Mouse (Mus musculus): Measurements from ENCODE around the gene Nr2e1. TPM values are rescaled to one million over a fixed set of nuclear protein-coding genes. Genes with fewer than 3 reads are reported as not detected.

Gene Nr2e1
- total and polyA plus RNA-seq, 2 experiments from 2014 or later = not detected

- H3K9ac ChIP-seq (replicated peaks; ENCODE audit: low read depth, low read length) = no peak overlapping the region
- ATAC-seq (ENCODE audit: insufficient read depth, low read depth) (no peak), DNase-seq (ENCODE audit: low spot score) (no peak)
- H3K4me2 ChIP-seq (ENCODE audit: low read depth, low read length) = no peak overlapping the region
- H3K27ac ChIP-seq (ENCODE audit: low read depth) = no peak overlapping the region
- H3K27me3 ChIP-seq (ENCODE audit: control insufficient read depth, insufficient read depth, low read length) = peaks cover 97% of the 10 kb centered on the region
- no peaks in the 10 kb centered on the region for H3K4me1 ChIP-seq (ENCODE audit: control insufficient read depth, insufficient read depth)
- no peak overlapping the region for H3K4me3 ChIP-seq (ENCODE audit: low read depth, low read length)
- TF ChIP-seq CTCF (IDR thresholded peaks at IDR 0.05; ENCODE audit: low read depth) = no peak
- TF ChIP-seq EP300 (IDR thresholded peaks at IDR 0.05; ENCODE audit: low read depth) = no peak
- no peaks in the 10 kb centered on the region for H3K9me3 ChIP-seq (replicated peaks; ENCODE audit: control insufficient read depth, low read length)
- H3K36me3 ChIP-seq (replicated peaks; ENCODE audit: control insufficient read depth, insufficient read depth, low read length) = no peaks in the 10 kb centered on the region
- 2% methylated on average over 20 of the region's 20 CpGs for WGBS
Observed at GRCm38 (mm10) chr10:42572567-42572966, 10.9 kb downstream of the Nr2e1 start.

GRCm38 (mm10) chr10:42562272-42562671 is 21.2 kb downstream of the Nr2e1 start:
- no peaks in the 10 kb centered on the region for H3K36me3 ChIP-seq (replicated peaks; ENCODE audit: control insufficient read depth, insufficient read depth, low read length)
- DNase-seq (ENCODE audit: low spot score) (peak; percentile 39), ATAC-seq (ENCODE audit: insufficient read depth, low read depth) (peak; percentile 63; the same call in 1 of the 2 replicates)
- 2% methylated on average over 12 of the region's 12 CpGs for WGBS
- TF ChIP-seq CTCF (IDR thresholded peaks at IDR 0.05; ENCODE audit: low read depth) (no peak), EP300 (IDR thresholded peaks at IDR 0.05; ENCODE audit: low read depth) (no peak)
- H3K9ac ChIP-seq (replicated peaks; ENCODE audit: low read depth, low read length) = no peak overlapping the region
- no peak overlapping the region for H3K27ac ChIP-seq (ENCODE audit: low read depth)
- H3K4me2 ChIP-seq (ENCODE audit: low read depth, low read length) = no peak overlapping the region
- peaks cover 53% of the 10 kb centered on the region for H3K27me3 ChIP-seq (ENCODE audit: control insufficient read depth, insufficient read depth, low read length)
- H3K9me3 ChIP-seq (replicated peaks; ENCODE audit: control insufficient read depth, low read length) = no peaks in the 10 kb centered on the region
- no peak overlapping the region for H3K4me3 ChIP-seq (ENCODE audit: low read depth, low read length)
- H3K4me1 ChIP-seq (ENCODE audit: control insufficient read depth, insufficient read depth) = no peaks in the 10 kb centered on the region

GRCm38 (mm10) chr10:42559581-42560200 is 23.7 kb downstream of the Nr2e1 start:
- Histone ChIP-seq H3K4me3 (ENCODE audit: low read depth, low read length) (no peak overlapping the region), H3K4me2 (ENCODE audit: low read depth, low read length) (no peak overlapping the region), H3K9ac (replicated peaks; ENCODE audit: low read depth, low read length) (no peak overlapping the region), H3K27me3 (ENCODE audit: control insufficient read depth, insufficient read depth, low read length) (peaks cover 32% of the 10 kb centered on the region), H3K27ac (ENCODE audit: low read depth) (no peak overlapping the region), H3K36me3 (replicated peaks; ENCODE audit: control insufficient read depth, insufficient read depth, low read length) (no peaks in the 10 kb centered on the region), H3K9me3 (replicated peaks; ENCODE audit: control insufficient read depth, low read length) (no peaks in the 10 kb centered on the region), H3K4me1 (ENCODE audit: control insufficient read depth, insufficient read depth) (no peaks in the 10 kb centered on the region)
- no peak for ATAC-seq (ENCODE audit: insufficient read depth, low read depth)
- no peak for DNase-seq (ENCODE audit: low spot score)
- 63% methylated on average over 5 of the region's 5 CpGs for WGBS
- TF ChIP-seq CTCF (IDR thresholded peaks at IDR 0.05; ENCODE audit: low read depth) (no peak), EP300 (IDR thresholded peaks at IDR 0.05; ENCODE audit: low read depth) (no peak)

GRCm38 (mm10) chr10:42546507-42546906 is 36.9 kb downstream of the Nr2e1 start:
- TF ChIP-seq EP300 (IDR thresholded peaks at IDR 0.05; ENCODE audit: low read depth) = no peak
- TF ChIP-seq CTCF (IDR thresholded peaks at IDR 0.05; ENCODE audit: low read depth) = no peak
- H3K36me3 ChIP-seq (replicated peaks; ENCODE audit: control insufficient read depth, insufficient read depth, low read length) = no peaks in the 10 kb centered on the region
- H3K4me3 ChIP-seq (ENCODE audit: low read depth, low read length) = no peak overlapping the region
- DNase-seq (ENCODE audit: low spot score) (no peak), ATAC-seq (ENCODE audit: insufficient read depth, low read depth) (no peak)
- H3K27me3 ChIP-seq (ENCODE audit: control insufficient read depth, insufficient read depth, low read length) = no peaks in the 10 kb centered on the region
- H3K9me3 ChIP-seq (replicated peaks; ENCODE audit: control insufficient read depth, low read length) = no peaks in the 10 kb centered on the region
- WGBS = 93% methylated on average over 3 of the region's 3 CpGs
- no peak overlapping the region for H3K4me2 ChIP-seq (ENCODE audit: low read depth, low read length)
- no peaks in the 10 kb centered on the region for H3K4me1 ChIP-seq (ENCODE audit: control insufficient read depth, insufficient read depth)
- no peak overlapping the region for H3K27ac ChIP-seq (ENCODE audit: low read depth)
- H3K9ac ChIP-seq (replicated peaks; ENCODE audit: low read depth, low read length) = no peak overlapping the region

- H3K9me3 ChIP-seq (replicated peaks; ENCODE audit: control insufficient read depth, low read length) = no peaks in the 10 kb centered on the region
- no peak overlapping the region for H3K4me3 ChIP-seq (ENCODE audit: low read depth, low read length)
- H3K27ac ChIP-seq (ENCODE audit: low read depth) = no peak overlapping the region
- ATAC-seq (ENCODE audit: insufficient read depth, low read depth) = no peak
- no peak overlapping the region for H3K4me2 ChIP-seq (ENCODE audit: low read depth, low read length)
- 77% methylated on average over 6 of the region's 6 CpGs for WGBS
- no peaks in the 10 kb centered on the region for H3K4me1 ChIP-seq (ENCODE audit: control insufficient read depth, insufficient read depth)
- no peaks in the 10 kb centered on the region for H3K36me3 ChIP-seq (replicated peaks; ENCODE audit: control insufficient read depth, insufficient read depth, low read length)
- DNase-seq (ENCODE audit: low spot score) = no peak
- H3K27me3 ChIP-seq (ENCODE audit: control insufficient read depth, insufficient read depth, low read length) = no peaks in the 10 kb centered on the region
- no peak overlapping the region for H3K9ac ChIP-seq (replicated peaks; ENCODE audit: low read depth, low read length)
- TF ChIP-seq EP300 (IDR thresholded peaks at IDR 0.05; ENCODE audit: low read depth) = no peak
- no peak for TF ChIP-seq CTCF (IDR thresholded peaks at IDR 0.05; ENCODE audit: low read depth)
Observed at GRCm38 (mm10) chr10:42545707-42546503, 37.5 kb downstream of the Nr2e1 start.
